Mouse (Mus musculus): ENCODE measurements around the gene Ccdc155.
"Not testable (repeated sequence)": the region's sequence is repeated elsewhere in the genome, so short reads cannot be mapped to it uniquely, and the experiment has no call there.

Ccdc155 gene

DNA sequence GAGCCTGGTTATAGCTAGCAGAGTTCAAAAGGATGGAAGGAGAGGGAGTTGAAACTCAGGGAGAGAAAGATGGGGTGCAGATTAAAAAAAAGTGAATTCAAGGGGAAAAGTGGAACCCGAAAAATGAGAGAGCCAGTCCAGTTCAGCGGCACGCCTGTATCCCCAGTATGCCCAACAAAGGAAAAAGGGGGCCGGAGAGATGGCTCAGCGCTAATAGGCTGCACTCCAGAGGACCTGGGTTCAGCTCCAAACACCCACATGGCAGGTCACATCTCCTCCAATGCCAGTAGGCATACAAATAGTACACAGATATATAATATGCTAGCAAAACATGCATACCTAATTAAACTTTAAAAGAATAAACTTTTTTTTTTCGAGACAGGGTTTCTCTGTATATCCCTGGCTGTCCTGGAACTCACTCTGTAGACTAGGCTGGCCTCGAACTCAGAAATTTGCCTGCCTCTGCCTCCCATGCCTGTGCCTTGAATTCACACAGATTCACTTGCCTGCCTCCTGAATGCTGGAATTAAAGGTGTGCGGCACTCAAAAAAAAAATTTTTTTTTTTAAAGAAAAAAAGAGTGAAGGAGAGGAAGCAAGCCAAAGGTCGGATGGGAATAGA lies 41.6 kb downstream of the Ccdc155 start:
- no peak for DNase-seq

DNA sequence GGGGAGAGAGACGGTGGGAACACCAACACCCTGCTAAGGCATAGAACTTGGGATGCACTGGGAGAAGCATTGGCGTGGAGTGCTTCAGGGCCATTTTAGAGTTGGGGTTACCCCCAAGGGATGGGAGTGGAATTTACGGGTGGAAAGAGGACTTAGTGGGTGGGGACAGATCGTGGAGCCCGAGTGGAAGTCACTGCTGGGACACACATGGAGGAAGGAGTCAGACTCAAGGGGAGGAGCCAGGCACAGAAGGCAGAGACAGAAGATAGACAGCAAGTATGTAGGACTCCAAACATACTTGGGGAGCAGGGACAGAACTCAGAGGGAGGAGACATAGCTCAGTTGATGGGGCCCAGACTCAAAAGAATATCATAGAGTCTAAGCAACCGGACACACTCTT lies 42.1 kb downstream of the Ccdc155 start:
- DNase-seq: no peak

DNA sequence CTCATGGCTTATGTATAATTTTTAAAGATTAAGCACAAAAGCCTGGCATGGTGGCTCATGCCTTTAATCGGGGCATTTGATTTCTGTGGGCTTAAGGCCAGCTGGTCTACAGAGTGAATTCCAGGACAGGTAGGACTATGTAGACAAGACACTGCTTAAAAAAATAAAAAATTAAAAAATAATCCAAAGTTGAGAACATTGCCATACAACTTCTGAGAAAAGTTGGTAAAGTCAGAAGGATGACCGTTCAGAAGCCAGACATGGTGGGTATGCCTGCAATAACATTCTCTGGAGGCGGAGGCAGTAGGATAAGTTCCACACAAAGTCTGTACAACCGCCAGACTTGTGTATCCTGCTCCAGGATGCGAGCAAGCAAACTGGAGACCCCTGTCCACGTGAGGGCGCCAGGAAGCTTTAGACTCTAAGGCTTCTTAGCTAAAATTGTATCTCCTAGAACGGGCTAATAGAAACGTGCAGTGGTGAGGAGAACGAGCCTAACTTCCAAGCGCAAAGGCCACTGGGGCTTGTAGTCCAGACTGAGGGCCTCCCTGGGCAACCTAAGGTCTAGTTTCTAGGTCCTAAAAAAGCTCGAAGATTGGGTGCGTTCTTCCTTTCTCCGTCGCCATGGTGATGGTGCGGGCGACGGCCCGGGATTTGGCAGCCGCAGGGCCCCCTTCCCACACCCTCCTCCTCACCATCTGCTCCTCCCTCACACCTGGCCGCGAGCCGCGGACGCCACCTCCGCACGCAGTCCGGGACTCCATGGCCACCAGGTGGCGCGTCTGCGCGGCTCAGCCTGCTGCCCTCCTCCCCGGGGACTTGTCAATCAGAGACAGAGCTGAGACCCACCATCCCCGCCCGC lies 42.8 kb downstream of the Ccdc155 start:
- peak; percentile 82 to 85 for DNase-seq

DNA sequence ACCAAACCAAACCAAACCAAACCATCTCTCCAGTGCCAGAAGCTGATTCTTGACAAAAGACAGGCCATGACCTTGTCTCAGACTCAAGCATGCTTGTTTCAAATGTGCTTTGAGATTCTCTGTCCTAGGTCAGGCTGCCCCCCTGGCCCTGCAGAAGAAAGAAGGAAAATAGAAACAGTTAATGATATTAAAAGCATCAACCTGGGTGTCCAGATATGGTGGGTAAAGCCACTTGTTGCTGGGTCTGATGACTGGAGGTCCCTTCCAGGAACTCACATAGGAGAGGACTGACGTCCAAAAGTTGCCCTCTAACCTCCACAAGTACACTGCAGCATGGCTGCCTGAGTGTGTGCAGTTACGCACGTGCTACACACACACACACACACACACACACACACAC lies 43.8 kb downstream of the Ccdc155 start:
- no peak for DNase-seq

DNA sequence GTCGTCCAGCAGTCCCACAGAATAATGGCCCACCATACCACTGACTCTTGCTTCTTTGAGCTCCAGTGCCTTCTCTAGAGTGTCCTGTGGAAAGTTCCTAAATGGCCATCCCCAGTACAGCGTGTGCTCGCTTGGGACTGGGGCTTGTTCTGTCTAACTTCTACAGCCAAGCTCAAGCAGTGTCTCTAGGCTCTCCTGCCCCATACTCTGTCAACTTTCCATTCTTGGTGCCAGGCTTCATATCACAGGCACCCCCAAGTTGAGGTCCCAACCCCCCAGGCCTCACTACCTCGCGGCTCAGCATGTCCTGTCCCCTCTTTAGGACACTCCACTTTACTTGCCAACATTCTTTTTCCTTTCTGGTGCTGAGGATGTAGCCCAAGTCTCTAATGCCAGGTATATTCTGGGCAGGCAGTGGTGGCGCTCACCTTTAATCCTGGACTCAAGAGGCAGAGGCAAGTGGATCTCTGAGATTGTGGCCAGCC lies 44.3 kb downstream of the Ccdc155 start:
- DNase-seq: no peak

DNA sequence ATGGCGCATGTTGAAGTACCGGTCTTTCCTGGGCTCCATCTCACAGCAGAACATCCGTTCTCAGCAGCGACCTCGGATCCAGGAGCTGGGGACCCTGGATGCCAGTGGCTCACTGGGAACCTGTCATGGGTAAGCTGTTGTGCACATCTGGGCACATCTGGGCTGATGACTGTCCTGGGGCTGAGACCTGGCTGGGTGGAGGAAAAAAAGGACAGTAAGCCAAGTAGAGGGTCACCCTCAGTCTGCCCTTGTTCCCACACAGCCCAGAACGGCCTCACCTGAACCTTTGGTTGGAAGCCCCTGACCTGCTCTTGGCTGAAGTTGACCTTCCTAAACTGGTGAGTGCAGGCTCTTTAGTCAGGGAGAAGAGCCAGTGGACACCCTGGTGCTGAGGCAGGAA lies 45.7 kb downstream of the Ccdc155 start:
- DNase-seq: no peak

DNA sequence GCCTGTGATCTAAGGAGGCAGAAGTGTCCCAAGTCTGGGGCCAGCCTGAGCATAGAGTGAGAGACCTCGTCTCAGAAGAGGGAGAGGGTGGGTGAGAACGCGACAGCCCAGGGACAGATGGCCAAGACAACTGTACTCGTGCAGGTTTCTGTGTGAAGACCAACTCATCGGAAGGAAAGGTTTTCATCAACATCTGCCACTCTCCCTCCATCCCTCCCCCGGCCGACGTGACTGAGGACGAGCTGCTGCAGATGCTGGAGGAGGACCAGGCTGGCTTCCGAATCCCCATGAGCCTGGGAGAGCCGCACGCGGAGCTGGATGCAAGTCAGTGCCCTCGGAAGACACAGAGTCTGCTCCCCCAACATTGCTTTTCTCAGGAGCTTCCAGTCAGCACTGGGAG lies 47.2 kb downstream of the Ccdc155 start:
- DNase-seq: no peak

DNA sequence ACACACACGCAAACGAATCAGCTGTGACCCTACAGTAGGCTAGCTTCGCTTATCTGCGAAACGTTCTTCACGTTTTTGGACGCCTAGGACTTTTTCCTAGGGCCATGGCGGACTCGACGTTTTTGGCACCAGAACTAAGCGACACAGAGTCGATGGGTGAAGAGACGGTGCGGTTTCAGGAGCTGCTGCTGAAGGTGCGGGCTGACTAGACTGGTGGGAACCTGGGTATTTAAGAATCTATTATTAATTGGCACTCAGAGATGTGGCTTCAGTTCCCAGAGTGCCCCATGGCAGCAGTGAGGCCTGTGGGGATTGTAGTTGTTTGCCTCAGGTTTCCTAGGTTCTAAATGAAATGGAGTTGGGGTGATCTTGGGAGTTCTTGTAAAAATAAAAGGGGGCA lies 48.5 kb downstream of the Ccdc155 start:
- no peak for DNase-seq

DNA sequence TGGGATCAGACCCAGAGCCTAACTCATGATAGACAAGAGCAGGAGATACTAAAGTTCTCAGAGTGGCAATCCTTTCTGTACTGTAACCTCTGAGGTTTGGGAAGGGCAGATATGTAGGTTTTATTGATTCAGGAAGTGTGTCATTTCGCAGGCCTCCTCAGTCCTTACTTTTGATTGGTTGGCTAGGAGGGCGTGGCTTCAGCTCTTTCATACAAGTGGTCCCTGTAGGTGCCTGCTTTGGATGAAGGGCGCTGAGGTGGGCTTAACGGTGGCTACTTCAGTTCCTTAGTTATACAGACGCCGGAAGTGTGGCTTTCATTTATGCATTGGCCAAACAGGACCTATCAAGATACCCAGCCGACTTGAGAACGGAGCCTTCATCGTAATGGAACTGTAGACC lies 49.1 kb downstream of the Ccdc155 start:
- no peak for DNase-seq

DNA sequence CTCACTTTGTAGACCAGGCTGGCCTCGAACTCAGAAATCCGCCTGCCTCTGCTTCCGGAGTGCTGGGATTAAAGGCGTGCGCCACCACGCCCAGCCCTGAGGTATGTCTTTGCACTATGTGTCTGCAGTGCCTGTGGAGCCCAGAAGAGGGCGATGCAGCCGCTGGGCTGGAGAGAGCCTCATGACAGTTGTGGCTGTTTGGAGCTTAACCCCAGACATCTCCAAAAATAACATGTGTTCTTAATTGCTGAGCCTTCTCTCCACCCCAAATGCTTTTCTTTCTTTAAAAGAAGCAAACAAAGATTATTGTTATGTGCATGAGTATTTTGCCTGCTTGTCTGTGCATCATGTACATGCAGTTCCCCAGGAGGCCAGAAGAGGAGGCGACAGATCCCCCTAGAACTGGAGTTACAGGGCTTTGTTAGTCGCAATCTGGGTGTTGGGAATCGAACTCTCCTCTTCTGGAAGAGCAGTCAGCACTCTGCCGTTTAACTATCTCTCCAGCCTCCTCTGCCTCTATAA lies 49.6 kb downstream of the Ccdc155 start:
- DNase-seq: peak; percentile 57 to 65

DNA sequence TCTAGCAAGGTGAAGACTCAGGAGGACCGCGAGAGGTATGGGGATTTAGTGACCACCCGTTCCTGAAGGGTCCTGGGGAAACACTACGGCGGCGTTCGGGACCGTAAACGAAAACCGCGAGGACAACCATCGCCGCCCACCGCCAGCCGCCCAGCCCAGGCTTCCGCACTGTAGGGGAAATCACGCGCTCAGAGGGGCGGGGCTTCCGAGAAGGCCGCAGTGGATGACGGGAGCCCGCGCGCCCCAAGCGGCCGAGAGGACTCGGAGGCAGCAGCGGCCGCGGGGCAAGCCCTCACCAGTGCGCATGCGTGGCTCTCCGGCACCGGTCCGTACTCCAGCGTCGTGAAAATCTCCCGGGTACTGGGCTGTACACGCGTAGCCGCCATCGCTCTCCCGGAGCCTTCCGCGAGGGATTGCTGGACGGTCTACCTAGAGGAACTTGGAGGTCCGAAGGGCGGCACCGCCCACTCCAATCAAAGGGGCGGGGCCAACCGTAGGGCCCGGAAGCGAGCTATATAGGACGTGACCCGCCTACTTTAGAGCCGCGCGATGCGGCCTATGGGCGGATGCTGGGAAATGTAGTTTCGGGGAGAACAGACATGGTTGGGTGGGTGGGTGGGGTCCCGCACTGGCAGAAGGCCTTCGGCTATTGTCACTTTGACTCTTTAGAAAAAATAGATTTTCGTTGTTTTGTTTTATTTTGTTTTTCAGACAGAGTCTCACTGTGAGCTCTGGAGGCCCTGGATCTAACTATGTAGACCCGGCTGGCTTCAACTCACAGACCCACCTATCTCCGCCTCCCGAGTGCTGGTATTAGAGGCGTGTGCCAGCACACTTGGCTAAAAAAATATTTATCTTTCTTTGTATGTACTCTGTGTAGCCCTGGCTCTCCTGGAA lies 50.3 kb downstream of the Ccdc155 start, which contains the start of the genes Pih1d1 and Aldh16a1:
TSS of gene Pih1d1 (plus strand) at position 208 of the 897 bp plus-strand sequence.
TSS of gene Aldh16a1 (minus strand) at position 489 of the 897 bp plus-strand sequence.
- peak; percentile 96 to 98 for DNase-seq

DNA sequence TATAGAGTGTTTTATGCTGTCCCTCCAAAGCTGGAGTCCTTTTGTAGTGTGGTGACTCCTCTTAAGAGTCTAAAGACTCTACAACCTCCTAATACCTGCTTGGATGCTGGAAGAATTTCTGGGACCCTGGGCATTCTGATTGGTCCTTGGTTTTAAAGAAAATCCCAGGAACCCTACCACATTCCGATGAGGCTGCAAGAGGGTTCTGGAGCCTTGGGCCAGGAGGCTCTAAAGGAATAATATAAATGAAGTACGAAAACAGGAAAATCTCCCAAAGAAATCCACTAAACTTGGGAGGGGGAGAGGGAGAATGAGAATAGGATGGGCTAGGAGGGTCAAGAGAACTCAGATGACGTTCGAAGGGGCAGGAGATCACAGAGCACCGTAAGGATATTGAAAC lies 51.1 kb downstream of the Ccdc155 start:
- no peak for DNase-seq

DNA sequence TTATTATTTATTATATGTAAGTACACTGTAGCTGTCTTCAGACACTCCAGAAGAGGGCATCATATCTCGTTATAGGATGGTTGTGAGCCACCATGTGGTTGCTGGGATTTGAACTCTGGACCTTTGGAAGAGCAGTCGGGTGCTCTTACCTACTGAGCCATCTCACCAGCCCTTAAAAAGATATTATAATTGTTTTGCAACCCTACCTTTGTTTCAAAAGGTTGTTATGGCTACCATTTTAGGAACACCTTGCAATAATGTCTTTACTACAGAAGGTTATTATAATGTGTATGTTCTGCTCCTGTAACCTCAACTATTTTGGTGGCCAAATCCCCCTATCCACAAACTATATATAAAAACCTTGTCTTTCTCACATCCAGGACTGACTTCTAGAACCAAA lies 51.6 kb downstream of the Ccdc155 start:
- not testable (repeated sequence) for DNase-seq

DNA sequence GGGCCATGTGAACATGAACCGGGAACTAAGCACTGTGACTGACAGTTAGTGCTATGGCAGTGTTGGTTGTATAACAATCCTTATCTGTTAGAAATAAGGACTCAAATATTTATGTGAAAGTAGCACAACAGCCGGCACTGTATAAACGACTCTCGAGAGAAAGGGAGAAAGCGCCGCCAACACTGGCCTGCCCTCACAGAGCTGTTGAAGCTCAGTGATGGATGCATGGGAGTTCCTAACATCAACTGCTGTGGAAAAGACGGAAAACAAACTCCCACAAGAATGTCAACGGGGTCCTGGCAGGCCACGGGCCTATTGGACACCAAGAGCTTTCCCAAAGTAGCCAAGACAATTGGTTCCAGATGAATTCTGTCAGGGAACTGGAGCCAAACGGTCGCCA lies 53.4 kb downstream of the Ccdc155 start:
- peak in 1 of 2 experiments; percentile 47 for DNase-seq

DNA sequence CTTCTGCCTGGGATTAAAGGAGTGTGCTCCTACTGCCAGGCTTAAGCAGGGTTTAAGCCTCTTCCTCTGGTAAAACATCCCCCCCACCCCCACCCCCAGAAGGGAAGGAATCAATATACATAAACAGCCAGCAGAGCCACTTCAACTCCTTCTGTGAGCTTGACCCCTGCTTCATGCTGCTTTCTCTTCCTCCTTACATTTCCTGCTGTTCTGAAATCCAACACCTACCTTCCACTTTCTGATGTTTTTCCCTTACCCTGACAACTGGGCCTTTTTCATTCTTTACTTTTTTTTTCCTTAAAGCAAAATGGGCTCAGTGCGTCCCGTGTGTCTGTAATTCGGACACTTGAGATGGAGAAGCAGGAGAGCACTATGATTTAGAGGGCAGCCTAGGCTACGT lies 54.4 kb downstream of the Ccdc155 start:
- DNase-seq: no peak

DNA sequence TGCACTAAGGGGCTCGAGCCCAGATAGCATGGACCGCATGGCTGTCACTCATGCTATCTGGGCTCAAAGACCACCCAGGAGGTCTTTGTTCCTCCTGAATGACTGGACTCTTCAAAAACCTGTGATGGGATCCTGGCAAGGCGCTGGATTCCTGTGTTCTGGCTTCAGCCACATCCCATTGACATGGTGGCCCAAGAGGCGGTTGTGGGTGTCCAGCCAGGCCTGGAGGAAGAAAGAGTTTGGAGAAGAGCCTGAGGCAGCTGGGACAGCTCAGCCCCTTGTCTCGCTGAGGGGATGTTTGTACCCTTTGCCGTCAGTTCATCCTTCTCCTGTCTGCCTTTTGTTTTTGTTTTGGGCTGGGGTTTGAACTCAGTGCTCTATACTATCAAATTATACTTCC lies 55.1 kb downstream of the Ccdc155 start:
- DNase-seq: no peak

DNA sequence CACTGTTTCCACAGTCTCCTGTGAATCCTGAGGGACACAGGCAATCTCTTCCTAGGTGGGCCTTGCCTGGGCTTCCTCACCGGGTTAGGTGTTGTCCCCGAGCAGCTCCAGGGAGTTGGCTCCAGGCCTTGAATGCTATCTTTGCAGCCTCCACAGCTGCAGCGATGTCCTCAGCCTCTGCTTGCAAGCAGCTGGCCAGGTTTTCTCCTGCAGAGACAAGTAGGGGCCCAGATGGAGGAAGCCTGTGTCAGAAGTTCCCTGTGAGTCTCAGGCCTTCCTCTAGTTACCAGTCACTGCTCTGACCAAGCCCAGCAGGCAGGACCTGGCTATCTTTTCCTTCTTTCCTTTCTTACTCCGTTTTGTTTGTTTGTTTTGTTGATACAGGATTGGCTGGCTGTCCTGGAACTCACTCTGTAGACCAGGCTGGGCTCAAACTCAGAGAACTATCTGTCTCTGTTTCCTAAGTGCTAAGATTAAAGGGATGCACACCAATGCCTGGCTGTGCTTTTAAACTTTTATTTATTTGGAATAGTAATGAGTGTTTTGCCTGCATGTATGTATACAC lies 56.1 kb downstream of the Ccdc155 start:
- DNase-seq: no peak

DNA sequence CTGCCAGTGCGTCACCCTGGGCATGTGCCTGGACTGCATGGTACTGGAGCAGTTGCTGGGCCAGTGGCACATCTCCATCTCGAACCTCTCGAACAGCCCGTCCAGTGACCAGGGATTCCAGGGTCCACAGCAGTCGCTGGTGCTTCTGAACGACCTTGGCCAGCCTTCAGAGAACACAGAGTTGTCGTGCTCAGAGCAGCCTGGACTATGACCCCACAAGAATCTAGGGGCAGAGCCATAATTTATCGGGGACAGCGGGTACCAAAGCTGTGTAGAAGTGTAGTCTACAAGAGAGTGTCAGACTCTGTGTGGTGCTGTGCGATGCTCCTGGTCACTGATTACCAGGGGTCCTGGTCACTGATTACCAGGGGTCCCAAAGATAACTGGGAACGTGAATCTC lies 56.8 kb downstream of the Ccdc155 start:
- DNase-seq: peak; percentile 52 to 57

DNA sequence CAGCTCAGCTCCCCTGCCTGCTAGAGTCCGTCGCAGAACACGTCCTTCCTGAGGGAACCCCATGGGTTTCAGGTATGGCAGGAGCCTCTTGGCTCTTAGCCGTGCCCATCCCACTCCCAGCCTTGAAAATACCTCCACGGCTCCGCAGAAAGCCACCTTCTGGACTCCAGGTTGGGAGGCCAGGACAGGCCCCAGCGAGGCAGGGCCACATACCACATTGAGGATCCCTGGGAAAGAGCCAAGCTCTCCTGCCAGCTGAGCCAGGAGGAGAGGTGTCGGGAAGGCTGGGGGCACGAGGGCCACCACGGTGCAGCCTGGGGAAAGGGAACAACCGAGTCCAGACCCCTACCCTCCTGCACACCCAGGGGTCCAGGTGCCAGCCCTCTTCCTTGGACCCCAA lies 57.4 kb downstream of the Ccdc155 start:
- peak; percentile 44 to 64 for DNase-seq

DNA sequence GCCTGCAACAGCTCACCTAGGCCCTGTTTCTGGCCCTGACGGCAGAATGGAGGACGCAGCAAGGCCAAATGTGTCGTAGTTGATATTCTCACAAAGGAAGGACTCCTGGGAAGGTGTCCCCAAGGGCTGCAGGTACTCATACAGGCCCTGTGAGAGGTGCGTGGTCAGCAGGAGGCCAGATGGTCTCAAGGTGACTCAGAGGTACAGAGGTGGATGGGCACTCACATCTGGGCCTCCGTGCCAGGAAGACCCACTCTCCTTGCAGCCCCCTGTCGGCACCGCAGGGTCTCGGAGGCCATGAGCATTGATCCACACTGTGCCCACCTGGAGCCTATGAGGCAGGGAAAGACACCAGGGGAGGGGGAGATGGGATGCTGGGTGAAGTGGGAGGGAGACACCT lies 59.2 kb downstream of the Ccdc155 start:
- DNase-seq: no peak

DNA sequence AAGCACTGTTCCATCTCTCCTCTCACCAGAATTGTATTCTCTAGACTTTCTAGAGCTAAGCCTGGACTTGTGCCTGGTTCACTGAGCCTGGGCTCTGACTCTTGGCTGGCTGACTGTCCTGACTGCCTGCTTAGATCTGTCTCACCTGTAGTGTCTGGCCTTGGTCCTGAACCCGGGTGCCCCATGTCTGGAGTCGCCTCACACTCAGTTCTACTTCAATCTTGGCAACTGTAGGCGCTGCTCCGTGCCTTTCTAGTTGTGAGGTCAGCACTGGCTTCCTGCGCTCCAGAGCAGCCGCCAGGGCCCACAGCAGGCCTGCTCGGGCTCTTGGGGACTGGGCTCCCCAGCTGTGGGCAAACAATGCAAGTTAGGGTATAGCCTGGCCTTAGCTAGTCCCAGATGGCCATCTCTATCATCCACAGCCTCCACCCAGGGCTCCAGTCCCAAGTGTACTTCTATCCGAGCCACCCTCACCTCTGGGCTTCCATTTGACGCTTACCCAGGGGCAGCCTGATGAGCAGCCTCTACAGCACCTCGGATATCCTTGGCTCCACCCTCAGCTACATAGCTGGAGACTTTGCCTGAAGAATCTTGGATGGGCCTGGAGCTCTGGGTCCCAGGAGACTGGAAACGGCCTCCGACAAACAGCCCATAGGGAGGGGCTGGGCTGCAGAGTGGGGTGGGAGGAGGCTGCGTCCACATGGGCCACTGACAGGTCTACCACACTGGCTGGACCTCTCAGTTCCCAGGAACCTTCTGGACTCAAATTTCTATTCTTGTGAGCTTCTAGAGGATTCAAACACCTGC lies 60.1 kb downstream of the Ccdc155 start:
- no peak for DNase-seq

DNA sequence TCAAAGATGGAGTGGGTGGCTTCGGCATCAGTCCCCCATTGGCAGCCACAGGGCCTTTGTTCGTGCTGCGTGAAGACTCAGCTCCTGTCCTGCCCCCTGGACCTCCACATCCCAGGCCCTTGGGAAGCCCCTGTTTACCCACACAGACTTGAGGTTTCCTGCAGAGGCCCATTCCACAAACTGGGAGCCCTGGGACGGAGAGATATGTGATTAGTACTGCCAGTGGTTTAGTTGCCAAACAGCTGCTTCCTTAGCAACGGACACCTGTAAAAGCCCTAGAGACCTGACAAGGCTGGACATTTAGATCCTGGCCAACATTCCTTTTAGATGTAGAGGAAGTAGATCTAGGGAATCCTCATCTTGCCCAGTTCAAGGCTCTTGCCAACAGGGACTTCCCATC lies 62.8 kb downstream of the Ccdc155 start:
- DNase-seq: no peak
